Mouse (Mus musculus) B cell, adult 62 days (primary cell): ENCODE measurements around the gene Smndc1. TPM values are rescaled to one million over a fixed set of nuclear protein-coding genes. Genes with fewer than 3 reads are reported as not detected.

Experiments used
- total RNA-seq: library from RNA; stranded (reverse); gene quantifications from 4 replicates; pipeline ENCODE4 v1.2.4, GENCODE M21; 2023

Gene Smndc1
- 113 to 133 TPM (median 115 TPM) in 4 replicates for total RNA-seq

GRCm38 (mm10) chr19:53390495-53391007, at the start of gene Smndc1:
Gene Smndc1 (minus strand): TSS chr19:53390578.

GRCm38 (mm10) chr19:53371666-53372065, 18.7 kb downstream of the Smndc1 start, which contains the start of gene Gm10197:
Gene Gm10197 (minus strand): TSS chr19:53371766.

Other genes with a start within 250 kb of the Smndc1 start
- gene Mxi1, start 80.1 kb downstream of the Smndc1 start, total RNA-seq: 12.4 to 15.9 TPM (median 14.0 TPM) in 4 replicates
- gene Gm10197, start 18.8 kb downstream of the Smndc1 start, total RNA-seq: not detected in 4 replicates
- gene Dusp5, start 138.5 kb upstream of the Smndc1 start, total RNA-seq: 84.1 to 93.6 TPM (median 88.2 TPM) in 4 replicates
- gene Nutf2-ps1, start 198.5 kb upstream of the Smndc1 start, total RNA-seq: 2.9 to 32.4 TPM in 2 of 4 replicates, not detected in the others
- 48.4 to 59.1 TPM (median 53.8 TPM) in 4 replicates for gene Smc3, start 209.8 kb upstream of the Smndc1 start, total RNA-seq